Mouse (Mus musculus) left cerebral cortex, postnatal 25 days (tissue): ENCODE results near the gene Ubr2. TPM values are rescaled to one million over a fixed set of nuclear protein-coding genes. Genes with fewer than 3 reads are reported as not detected.

Experiments used
- DNase-seq, 2 experiments: peaks; one replicate each; pipeline ENCODE4 v3.0.0; 2022; ENCODE audit warnings: low spot score in 2 of 2, mixed read lengths in 1 of 2
- intact Hi-C: fragments of 180-260 bp; cut with DNase I; formaldehyde crosslinking; loops from one replicate; pipeline ENCODE4 v1.15.1; 2025
- total RNA-seq, 2 experiments: library from RNA; stranded (reverse); gene quantifications; 2 replicates each; pipeline ENCODE4 v1.2.3; 2021

The Ubr2 gene
- total RNA-seq, 2 experiments from 2014 or later: 50.6 to 57.0 TPM

GRCm38 (mm10) chr17:47006741-47007140, 3.6 kb downstream of the Ubr2 start:
- no peak for DNase-seq
- intact Hi-C loops: no loop called here

GRCm38 (mm10) chr17:47005741-47006405, 4.5 kb downstream of the Ubr2 start:
- intact Hi-C loops: no loop called here
- DNase-seq: no peak

GRCm38 (mm10) chr17:47003305-47003704, 7.1 kb downstream of the Ubr2 start:
- intact Hi-C loops: no loop called here
- no peak for DNase-seq

GRCm38 (mm10) chr17:47002401-47002800, 8.0 kb downstream of the Ubr2 start:
- intact Hi-C loops: no loop called here
- DNase-seq: no peak

- DNase-seq: no peak
- intact Hi-C loops: no loop called here
Observed at GRCm38 (mm10) chr17:46998840-46999239, 11.5 kb downstream of the Ubr2 start.

GRCm38 (mm10) chr17:46996484-46996883, 13.9 kb downstream of the Ubr2 start:
- intact Hi-C loops: no loop called here

GRCm38 (mm10) chr17:46995621-46996020, 14.7 kb downstream of the Ubr2 start:
- no peak for DNase-seq
- intact Hi-C loops: no loop called here

More at GRCm38 (mm10) chr17:46996484-46996883, 13.9 kb downstream of the Ubr2 start:
- no peak for DNase-seq

GRCm38 (mm10) chr17:46994641-46995398, 15.5 kb downstream of the Ubr2 start:
- intact Hi-C loops: no loop called here
- DNase-seq: no peak

- intact Hi-C loops: no loop called here
- no peak for DNase-seq
Observed at GRCm38 (mm10) chr17:46993625-46994024, 16.7 kb downstream of the Ubr2 start.

GRCm38 (mm10) chr17:46987631-46988030, 22.7 kb downstream of the Ubr2 start:
- intact Hi-C loops: no loop called here
- no peak for DNase-seq

- intact Hi-C loops: no loop called here
- no peak for DNase-seq
Observed at GRCm38 (mm10) chr17:46980050-46980449, 30.3 kb downstream of the Ubr2 start.

GRCm38 (mm10) chr17:46975183-46975582, 35.2 kb downstream of the Ubr2 start:
- intact Hi-C loops: no loop called here
- peak in 1 of 2 experiments; percentile 49 for DNase-seq

- intact Hi-C loops: no loop called here
- DNase-seq: no peak
Observed at GRCm38 (mm10) chr17:46972603-46973002, 37.8 kb downstream of the Ubr2 start.

GRCm38 (mm10) chr17:46966892-46967291, 43.5 kb downstream of the Ubr2 start:
- DNase-seq: no peak
- intact Hi-C loops: no loop called here

- intact Hi-C loops: no loop called here
- no peak for DNase-seq
Observed at GRCm38 (mm10) chr17:46963186-46963585, 47.2 kb downstream of the Ubr2 start.

- intact Hi-C loops: no loop called here
- no peak for DNase-seq
Observed at GRCm38 (mm10) chr17:46962153-46962552, 48.2 kb downstream of the Ubr2 start.

GRCm38 (mm10) chr17:46960216-46960615, 50.1 kb downstream of the Ubr2 start:
- no peak for DNase-seq
- intact Hi-C loops: no loop called here

- DNase-seq: peak in 1 of 2 experiments; percentile 11
- intact Hi-C loops: no loop called here
Observed at GRCm38 (mm10) chr17:46958045-46958444, 52.3 kb downstream of the Ubr2 start.

GRCm38 (mm10) chr17:46946276-46946675, 64.1 kb downstream of the Ubr2 start:
- intact Hi-C loops: no loop called here
- no peak for DNase-seq

- DNase-seq: no peak
- intact Hi-C loops: no loop called here
Observed at GRCm38 (mm10) chr17:46942421-46942820, 67.9 kb downstream of the Ubr2 start.

- intact Hi-C loops: no loop called here
- DNase-seq: no peak
Observed at GRCm38 (mm10) chr17:46940461-46940860, 69.9 kb downstream of the Ubr2 start.
